Mouse (Mus musculus) cerebellum, adult 9-11 months (tissue): ENCODE measurements around the gene Nme9.

ENCODE experiments used
- DNase-seq: peaks from one replicate; pipeline ENCODE4 v3.0.0; 2022

The Nme9 gene

DNA sequence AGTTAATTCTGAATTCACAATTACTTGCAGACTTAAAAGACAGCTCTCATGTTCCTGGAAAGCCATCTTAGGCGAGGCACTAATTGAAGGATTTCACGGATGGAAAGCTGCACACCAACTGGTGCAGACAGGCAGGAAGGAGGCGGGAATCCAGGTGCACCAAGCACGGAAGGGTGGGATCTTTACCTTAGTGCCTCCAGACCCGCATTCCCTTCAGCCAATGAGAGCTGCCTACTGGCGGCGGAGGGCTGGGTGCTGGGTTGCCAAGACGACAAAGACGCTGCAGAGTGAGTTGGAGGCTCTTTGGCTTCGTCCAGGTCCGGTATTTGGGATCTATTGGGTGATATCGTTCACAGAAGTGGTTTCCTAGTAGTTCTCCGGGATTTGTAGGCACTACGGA, at the start of gene Nme9:
Gene Nme9 (plus strand): TSS at position 315 of the 400 bp plus-strand sequence.
- no peak for DNase-seq

DNA sequence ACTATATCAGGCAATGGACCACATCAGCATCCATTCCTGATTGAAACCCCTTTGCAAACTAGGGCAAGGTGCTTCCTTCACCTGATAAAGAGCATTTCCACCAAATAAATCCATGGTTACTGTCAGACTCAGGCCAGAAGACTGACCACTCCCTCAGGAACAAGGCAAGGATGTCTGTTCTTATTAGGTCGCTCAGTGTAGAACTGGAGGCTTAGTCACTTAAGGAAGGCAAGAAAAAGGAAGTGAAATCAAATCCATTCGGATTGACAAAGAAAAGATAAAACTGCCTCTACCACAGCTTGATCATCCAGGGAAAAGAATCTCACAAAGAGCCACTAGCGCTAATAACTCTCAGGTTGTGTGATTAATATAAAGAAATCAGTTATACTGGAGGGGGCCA, 42.0 kb upstream of the Nme9 start:
- no peak for DNase-seq

DNA sequence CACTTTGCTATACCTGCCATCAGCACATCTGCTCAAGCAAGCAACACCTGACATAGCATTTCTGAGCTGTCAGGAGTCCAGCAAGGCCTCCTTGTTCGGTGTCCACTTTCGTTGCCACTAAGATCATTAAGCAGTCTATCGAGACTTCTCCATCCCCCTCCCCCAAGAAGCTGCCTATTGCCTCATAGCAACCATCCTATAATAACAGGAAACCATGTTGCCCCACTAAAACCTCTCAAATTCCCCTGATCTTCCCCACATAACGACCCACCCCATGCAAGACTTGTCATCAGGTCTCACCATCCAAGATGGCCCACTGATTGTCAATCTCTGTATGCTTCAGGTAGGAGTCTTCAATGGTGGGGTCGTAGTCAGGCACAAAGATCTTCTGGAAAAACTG, 40.2 kb upstream of the Nme9 start:
- no peak for DNase-seq

DNA sequence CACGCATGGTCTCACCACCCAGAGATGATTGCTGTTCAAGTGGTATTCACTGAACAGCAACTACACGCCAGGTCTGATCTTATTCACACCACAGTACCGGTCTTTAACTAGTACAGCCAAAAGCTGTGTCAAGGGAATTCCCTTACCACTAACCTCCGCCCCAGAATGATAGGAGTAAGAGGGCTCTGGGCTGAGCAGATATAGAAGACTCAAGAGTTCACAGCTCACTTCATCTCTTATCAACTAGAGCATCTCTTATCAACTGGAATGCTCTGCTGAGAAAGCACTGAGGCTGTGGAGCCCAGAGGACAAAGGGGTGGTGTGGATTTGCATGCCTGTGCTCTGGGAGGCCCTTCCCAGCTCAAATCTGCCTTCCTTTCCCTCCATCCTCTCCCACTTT, 39.5 kb upstream of the Nme9 start:
- DNase-seq, result no peak

DNA sequence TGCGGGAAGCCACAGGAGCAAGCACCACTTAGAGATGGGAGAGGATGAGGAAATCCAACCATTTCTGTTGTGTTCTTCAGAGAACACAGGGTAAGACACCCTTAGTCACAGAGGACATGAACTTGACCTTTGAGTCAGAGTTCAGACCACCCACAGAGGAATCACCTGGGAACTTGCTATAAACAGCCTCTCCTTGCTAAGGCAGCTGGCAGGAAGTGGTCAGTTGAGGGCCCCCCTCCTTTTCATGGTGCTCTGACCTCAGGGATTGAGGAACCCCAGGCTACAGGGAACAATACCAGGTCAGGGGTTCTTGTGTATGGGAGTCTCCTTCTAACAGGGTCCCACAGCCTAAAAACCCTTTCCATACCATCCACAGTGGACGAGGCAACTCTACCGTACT, 34.5 kb upstream of the Nme9 start:
- DNase-seq, result no peak

DNA sequence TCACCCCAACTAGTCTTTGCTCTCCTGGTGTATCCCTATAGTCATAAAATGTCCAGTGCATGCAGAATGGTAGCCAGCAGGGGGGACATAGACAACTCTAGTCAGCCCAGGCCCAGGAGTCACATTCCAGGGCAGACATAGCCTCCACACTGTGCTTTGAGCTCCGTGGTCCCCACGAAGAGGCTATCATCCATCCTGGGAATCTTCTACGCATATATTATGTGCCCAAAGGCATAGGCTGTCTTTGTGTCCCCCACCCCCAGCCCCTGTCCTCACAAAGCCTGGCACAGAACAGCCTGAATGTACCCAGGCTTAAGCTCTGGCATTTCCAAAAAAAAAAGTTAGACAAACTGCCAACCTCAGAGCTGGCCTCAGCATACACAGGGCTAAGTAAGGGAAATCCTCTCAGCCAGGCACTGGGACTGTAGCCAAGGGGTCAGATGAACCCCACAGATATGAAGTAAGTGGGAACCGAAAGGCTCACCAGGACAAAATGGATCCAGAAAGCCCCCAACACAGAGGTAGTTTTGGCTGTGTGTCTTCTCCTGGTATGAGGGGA, 33.9 kb upstream of the Nme9 start:
- DNase-seq, result no peak

DNA sequence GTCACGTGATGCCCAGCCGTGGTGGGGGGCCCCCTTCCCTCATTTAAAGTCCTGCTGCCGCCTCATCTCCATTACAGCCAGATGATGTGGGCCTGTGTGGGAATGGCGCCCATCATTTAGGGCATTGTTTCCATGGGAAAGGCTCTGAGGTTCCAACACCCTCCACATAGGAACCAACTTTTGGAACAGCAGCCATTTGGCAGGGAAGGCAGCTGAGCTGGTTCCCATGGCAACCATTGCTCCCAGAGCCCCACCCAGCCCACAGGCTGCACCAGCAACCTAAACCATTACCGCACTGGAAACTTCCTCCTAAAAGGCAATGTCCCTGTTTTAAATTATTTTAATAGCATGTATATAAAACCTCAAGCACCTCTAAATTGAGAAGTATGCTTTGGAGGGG, 32.9 kb upstream of the Nme9 start:
- no peak for DNase-seq

DNA sequence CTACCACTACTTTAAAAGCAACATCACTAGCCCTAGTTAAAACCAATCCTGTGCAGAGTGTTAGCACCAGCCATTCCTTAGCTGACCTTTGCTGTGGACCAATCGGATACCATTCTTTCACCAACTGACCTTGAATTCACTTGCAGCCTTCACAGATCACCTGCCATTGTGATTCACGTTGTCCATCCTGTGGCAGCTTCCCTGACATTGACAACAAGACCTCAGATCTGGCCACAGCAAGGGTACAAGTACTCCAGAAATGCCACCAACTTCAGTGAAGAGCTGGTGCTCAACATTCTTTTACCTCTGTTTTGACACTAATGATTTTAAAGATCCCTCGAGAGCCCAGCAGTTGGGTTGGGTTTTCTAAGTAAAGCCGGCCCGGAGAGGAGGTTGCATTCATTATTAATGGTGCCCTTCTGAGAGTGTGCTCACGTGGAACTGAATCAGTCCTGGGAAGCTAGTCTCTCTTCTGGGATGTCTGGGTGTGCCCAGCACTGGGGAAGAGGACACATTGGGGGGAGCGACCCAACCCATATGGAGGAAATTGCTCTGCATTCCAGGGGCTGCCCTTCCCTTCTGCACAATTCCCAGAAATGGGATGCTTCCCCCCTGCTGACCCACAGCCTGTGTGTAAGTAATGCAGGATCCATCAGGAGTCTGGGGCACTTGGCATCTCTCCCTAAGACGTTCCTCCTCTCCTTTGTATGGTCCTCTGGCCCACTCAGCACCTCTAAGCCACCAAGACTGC, 31.1 kb upstream of the Nme9 start:
- DNase-seq, result no peak

DNA sequence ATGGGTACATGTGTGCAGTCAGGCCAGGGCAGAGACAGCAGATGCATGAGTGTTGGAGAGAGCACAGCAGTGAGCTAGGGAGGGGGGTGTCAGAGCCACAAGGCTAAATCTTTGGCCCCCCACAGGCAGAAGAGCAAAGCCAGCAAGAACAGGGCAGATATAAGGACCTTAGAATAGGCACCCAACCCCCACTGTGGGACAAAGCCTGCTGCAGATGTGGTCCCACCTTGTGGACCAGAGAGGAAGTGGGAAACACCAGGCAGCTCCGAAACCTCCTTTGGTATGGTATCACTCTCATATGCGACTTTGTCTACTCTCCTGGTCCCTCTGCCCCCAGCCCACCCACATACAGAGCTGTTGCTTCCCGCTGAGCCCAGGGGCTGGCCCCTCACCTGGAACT, 29.4 kb upstream of the Nme9 start:
- no peak for DNase-seq

DNA sequence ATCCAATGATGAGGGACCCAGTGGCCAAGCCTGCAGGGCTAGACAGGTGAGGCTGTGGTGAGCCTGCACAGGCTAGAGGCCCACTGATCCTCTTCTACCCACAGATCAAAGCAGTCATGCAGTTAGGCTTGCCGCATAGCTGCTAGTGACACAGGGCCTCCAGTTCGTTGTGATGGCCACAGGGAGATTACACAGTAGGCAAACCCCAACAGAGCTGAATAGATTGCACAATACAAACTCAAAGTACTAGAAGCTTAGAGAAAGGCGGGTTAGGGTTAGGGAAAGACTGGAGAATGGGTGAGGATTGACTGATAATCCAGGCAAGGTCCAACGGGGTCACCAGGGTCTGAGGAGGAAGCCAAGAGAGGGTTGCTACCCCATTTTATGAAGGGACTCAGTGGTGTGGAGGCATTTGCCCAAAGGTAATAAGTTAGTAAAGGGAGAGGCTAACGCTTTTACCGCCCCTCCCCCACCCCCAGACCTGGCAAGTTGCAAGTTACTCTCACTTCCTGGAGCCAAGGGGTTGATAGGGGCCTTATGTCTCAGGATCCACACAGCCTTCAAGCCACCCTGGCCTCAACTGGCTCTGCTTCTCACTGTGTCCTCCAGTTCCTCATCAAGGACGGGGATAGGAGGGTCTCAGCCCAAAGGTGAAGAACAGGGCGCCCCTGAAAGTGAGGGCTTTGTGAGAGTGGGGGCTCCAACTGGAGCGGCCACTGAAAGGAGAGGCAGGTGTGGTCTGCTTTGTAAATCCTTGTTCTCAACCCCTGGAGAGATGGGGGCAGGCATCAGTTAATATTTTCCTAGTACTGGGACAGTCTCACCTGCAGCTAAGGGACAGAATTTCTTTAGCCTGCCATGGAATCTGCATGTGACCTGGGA, 27.3 kb upstream of the Nme9 start:
- no peak for DNase-seq

DNA sequence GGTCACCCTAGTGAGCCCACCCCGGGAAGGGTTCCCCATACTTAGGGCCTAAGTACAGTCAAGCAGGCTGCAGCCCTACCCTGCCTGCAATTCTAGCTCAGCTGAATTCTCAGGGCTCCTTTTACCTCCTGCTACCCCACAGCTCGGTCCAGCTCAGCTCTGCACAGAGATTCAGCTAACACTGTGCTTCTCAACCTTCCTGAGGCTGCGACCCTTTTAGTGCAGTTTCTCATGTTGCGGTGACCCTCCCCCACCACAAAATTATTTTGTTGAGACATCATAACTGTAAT, 26.8 kb upstream of the Nme9 start:
- DNase-seq, result no peak

DNA sequence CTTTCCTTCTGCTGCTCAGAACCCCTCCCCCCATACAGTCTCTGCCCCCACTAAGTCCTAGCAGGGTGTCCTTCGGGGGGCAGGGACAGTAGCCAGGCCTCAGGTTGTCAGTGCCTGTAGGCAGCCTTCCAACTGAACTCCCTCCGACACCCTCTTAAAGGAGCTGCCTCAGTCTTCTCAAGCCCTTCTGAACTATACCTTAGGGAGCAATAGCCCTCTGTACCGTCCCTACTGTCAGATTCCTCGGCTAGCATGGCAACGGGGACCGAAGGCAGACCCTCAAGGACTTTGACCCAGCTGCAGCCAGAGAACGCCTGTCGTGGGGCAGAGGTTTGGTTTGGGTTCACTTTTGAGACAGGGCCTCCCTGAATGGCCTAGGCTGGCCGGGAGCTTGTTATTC, 26.0 kb upstream of the Nme9 start:
- no peak for DNase-seq

DNA sequence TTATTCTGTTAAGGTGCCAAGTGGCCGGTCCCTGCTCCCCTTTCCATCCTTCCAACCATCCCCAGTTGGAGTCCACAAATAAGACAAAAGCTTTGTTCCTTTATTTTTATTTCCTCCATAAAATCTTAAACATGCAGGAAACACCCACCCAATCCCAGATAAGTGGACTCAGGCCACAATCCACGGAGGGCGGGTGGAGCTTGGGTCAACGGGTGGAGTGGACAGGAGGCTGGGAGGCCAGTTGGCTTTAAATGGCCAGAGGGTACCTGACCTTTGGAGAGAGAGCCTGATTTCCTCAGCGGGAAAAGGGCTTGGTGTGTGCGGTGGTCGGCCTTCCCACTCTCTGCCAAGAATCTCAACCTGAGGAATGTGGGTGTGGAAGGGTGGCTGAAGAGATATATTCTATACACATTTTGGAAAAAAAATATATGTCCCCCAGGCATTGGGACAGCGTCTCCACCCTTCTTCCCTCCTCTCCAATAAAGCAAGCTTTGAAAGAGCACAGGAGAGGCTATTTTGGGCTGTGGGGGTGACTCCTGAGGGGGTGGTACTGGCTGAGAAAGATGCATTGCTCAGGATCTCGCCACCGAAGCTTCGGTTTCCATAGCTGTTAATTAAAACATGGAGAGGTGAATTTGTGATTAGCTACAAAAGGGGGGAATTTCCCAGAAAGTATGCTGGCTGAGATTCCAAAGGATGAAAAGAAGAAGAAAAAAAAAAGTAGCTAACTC, 22.5 kb upstream of the Nme9 start:
- no peak for DNase-seq

DNA sequence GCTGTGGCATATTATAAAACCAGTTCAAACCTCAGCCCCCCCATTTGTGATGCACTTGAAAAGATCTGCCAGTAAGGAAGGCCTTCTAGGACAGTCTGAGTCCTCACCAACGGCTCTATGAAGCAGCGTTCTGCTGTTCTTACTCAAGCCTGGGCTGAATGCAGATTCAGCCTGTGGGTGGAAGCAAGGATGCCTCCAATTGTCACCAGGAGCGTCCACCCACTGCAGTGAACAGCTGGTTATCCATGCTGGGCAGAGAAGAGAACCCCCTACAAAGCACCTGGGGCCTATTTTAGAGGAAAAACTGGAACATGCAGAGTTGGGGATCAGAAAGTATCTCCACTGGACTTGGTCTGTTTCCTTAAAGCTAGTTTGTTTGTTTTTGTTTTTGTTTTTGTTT, 21.4 kb upstream of the Nme9 start:
- no peak for DNase-seq

DNA sequence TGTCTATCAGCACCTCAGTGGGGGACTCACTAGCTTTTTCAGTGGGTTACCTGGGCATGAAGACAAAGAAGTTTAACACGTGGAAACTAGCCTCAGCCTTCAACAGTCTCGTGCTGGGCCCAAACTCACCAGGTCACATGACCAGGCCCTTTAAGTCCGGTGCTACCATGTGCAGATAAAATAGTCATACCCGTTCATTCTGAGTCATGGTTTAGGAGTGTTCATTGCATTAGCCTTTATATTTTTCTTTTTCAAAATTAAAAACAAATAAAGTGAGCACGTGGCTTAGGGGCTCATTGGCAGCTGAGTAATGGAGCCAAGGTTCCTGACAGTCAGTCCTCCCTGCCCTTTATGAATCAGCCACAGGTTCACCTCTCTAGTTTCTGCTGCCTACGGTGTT, 20.5 kb upstream of the Nme9 start:
- DNase-seq, result no peak

DNA sequence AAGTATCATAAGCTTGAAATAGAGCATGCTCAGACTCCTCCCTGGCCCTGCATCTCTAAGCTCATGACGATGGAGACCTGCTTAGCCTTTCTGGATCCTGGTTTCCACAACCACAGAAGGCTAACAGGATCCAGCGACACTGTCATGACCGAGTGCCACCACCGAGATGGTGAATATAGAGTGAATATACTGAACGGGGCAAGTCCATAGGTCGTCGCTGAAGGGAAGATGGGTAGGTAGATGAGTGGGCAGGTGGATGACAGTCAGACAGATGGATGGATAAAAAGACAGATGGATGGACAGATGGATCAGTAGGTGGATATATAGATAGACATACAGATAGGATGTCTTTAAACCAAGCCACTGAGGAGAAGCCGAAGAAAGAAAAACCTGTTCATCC, 19.9 kb upstream of the Nme9 start:
- DNase-seq, result no peak

DNA sequence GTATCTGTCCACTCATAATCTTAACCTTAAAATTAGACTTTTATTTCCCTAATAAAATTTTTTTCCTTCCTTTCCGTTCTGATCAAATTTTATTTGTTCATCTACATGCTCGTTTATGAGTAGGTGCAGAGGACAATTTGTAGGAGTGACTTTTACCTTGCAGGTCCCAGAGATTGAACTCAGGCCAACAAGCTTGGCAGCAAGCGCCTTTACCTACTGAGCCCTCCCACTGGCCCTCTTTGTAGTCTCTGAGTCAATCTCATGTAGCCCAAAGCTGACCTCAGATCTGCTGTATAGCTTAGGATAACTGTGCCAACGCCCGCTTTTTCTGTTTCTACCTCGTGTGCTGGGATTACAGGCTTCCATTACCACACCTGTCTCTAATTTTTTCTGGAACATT, 19.3 kb upstream of the Nme9 start:
- peak; percentile 67 for DNase-seq

DNA sequence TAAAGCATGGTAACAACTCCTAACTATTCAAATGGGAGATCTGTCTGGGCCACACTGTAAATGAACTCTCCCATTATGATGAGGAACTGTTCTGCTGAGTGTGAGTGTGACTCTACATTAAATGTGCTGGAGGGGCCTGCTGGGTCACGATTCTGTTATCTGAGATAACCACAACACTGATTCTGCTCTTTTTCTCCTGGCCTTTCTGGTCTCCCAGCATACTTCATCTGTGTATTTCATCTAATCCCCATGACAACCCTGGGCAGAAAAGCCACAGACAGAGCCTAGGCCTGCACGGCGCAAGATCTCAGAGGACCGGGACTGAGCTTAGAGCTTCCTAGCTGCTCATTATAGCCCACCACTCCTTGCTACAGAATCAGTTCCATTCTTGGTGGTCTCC, 18.8 kb upstream of the Nme9 start:
- no peak for DNase-seq

DNA sequence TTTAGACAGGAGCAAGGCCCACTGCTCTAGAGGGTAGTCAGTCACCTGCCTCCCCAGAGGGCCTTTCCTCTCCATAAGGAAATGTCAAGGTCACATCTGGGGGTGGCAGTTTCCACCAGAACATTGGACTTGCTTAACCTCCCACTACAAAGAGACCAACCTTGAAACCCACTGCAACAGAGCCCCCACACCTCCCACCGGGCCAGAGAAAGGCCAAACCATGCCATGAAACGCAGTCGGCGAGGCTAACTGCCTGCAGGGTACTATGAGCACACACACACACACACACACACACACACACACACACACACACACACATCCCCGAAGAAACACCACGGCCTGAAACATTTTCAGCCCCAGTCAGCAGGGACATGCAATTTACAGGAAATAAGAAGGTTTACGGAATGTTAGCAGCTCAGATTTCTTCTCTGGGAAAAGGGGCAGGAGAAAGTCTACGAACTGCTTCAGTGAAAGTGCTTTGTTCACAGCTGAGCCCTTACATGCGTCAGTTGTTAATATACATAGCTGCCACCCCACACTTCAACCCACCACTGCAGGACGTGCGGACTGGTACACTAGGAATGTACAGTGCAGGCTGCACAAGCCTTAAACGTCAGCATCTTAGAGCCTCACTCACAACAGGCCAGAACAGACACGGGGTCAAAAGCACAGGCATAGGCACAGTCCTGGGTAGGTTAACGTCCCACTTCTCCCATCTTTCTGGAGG, 16.2 kb upstream of the Nme9 start:
- no peak for DNase-seq

DNA sequence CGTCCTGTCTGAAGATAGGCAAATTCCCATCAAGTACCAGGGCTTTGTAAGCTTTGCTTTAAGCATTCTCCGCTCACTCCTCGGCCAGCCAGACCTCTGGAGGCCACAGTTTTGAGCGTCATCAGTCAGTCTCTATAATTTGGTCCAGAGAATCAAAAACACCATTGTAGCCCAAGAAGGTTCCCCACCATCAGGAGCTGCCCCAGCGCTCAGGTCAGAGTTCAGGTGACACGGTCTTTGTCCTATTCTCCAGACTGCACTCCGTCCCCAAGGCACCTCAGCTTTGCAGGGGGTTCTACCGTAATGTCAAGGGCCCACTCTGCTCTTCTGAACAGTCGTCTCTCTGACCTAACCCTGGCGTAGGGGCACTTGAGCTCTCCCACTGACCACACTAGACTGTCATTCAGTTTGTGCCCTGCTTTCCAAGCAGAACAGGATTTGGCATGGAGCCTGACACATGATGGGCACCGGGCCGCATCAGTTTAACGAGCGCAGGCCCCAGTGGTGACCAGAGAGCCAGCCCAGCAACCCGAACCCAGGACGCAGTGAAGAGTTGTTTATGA, 15.6 kb upstream of the Nme9 start:
- peak; percentile 72 for DNase-seq

DNA sequence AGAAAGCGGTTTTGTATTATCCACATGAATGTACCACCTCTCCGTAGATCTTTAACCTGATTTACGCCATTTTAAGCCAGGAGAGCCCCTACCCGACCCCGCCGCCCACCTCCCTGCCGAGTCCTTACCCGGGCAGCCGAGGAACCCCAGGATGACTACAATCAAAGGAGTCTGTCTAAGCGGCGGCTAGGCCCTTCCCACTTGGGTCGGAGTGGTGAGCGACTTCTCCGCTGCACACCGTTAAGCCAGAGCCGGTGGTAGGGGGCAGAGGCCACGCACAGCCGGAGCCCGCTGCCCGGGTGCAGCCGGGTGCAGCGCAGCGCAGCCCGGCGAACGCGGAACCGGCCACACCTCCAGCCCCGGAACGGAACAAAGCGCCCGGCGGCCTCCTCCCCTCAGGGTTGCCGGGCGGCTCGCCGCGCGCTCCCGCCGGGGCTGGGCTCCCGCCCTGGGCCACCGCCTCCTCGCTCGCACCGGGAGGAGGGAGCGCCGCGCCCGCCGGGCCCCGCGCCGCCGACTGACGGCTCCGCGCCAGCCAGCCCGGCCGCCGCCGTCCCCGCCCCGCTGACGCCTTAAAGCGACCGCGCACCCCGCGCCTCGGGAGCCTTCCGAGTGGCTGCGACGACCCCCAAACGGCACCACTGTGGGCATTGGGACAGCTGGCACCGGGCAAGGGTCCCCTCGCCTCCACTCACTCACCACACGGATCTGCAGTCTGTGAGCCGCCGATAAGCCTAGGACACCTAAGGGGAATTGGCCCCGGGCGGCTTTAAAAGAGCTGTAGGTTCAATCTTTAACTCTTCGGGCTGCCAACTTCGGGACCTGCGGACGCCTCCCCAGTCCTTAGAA, 14.9 kb upstream of the Nme9 start:
- DNase-seq, result peak; percentile 84
